Mouse (Mus musculus) right cerebral cortex, postnatal 10 days (tissue): Measurements from ENCODE around the gene Serhl.
A peak's percentile ranks its signal among the peaks of the same experiment; 100 is the strongest.
"Not testable (repeated sequence)": the region's sequence is repeated elsewhere in the genome, so short reads cannot be mapped to it uniquely, and the experiment has no call there.

Experiments used
- DNase-seq, 2 experiments: peaks; one replicate each; pipeline ENCODE4 v3.0.0; 2021; ENCODE audit warnings: low spot score in 2 of 2

Gene Serhl

DNA sequence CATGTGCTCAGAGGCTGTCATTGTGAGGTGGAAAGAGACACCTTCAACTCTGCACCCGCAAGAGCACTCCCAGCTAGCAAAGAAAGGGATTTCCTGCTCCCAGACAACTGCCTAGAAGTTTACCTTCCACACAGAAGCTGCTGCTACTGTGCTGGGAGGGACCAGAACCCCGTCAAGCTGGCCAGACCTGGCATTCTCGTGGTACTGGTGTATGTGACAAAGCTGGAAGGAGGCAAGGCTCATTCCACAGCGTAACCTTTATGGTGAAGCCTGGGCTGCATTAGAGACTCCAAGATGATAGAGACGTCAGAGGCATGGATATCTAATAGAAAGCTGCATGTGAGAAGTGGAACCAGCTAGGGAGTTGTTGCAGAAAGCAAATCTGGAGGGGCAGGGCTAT, 35.3 kb downstream of the Serhl start:
- DNase-seq, result no peak

DNA sequence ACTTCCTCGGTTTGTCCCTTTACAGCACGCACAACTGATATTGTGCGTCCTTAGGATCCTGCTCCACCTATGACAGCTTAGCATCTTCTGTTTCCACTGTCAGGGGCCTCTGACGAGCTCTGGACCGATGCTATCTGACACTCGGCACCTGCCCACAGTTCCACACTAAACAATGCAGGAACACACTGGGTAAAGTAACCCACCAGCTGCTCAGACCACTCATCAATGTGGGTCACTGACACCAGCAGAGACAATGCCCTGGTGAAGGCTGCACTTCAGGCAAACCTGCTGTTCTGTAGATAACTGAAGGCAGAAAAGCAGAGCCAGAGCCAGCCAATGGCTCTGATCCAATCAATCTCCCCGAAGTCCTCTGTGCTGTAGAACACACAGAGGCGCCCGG, 37.3 kb downstream of the Serhl start:
- DNase-seq, result no peak

DNA sequence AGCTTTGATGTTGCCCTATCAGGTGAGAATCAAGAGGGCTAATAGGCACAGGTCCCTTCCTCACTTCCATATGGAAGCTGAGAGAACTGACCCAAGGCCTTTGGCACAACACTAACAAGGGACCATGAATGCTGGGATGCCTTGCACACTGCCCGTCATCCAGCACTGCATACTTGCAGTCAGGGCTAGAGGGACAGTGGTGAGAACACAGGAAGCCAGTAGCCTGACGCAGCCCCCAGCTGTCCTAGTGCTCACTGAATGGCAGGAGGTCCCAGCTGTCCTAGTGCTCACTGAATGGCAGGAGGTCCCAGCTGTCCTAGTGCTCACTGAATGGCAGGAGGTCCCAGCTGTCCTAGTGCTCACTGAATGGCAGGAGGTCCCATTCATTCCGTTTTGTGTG, 37.7 kb downstream of the Serhl start:
- DNase-seq, result not testable (repeated sequence)

DNA sequence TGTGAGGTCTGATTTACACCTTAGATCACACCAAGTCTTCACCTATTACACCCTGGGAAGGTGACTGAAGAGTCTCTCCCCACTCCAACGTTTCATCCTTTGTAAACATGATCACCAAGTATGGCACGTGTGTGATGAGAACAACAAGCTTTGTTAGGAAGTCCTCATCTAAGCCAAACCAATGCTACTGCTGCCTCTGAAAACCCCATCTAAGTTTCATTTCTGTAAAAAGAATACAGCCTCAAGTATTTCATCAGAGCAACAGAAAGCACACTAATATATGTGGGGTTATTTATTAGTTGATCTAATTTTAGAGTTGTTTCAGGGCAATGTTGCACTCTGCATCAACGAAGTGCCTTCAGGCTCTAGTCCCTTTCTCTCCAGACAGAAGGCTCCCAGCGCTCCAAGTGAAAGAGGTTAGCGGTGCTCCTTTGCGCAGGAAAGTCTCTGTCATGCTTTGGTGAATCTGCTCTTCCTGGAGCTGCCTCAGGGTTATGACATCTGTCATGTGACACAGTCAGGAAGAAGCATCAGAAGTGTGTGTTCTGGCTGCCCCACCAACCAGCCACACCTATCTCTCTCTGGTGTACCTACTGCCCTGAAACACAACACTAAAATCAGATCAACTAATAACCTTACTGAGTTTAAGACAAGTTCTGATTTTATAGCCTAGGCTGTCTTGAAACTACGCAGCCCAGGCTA, 40.4 kb downstream of the Serhl start:
- DNase-seq, result no peak

DNA sequence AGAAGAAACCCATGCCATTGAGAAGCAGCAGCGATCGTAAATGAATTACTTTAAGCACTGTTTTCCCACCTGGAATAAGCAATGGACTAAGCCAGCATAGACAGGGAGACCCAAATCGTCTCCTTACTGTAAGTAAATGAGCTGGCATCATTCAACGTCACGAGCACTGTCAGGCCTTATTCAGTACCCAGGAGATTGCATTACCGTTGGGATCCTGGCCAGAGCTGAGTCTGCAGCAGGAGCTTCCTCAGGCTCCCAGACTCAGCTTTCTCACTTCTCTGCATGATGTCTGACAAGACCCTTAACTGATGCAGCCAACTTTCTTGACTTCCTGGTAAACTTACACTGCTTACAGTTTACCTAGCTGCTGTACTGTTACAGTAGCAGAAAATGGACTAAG, 45.4 kb downstream of the Serhl start:
- DNase-seq, result no peak

DNA sequence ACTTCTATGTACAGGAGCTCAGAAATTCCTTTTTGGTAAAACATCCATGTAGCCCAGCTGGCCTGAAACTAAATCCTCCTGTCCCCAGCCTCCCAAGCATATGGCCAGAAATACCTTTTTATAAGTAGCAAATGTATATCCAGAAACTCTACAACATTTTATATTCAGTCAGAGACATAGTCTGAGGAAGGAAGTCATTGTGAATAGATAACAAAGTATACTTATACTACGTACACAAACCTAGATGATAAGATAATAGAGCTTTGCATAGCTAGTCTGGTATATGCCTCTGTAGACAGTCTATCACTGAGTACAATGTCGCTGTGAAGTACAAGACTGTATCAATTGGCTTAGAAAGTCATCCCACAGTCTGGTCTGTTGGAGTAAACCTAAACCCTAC, 46.3 kb downstream of the Serhl start:
- no peak for DNase-seq

DNA sequence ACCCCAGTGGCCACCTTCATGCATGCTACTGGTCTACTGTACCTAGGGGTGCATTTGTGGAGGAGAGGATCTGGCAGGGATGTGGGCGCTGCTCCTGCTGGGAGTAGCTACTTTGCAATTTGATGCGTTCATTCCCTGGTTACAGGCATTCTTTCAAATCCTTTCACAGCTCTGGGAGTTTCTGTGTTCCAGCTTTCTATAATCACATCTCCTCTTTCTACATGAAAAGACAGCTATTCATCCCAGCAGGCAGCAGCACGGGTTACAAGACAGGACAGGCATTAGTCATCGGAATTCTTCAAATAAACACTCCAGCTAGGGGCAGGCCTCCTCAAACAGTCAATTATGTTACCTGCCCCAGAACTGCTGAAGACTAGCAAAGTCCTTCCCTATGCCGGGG, 53.6 kb downstream of the Serhl start:
- DNase-seq, result peak in 1 of 2 experiments; percentile 60

DNA sequence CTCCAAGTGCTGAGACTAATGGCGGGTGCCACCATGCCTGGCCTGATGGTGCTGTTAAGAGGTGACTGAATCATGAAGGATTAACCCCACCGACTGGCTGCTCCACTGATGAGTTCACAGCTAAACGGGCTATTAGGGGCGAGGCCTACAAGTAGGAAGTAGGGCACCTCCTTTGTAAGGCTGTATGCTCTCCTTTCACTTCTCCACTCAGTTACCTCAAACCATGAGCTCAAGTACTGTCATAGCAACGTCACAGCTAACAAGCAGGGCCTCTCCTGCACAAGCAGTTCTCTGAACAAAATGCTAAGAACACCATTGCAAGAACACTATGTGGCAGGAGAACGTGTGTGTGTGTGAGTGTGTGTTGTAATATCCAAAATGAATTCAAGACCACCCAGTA, 56.2 kb downstream of the Serhl start:
- no peak for DNase-seq

DNA sequence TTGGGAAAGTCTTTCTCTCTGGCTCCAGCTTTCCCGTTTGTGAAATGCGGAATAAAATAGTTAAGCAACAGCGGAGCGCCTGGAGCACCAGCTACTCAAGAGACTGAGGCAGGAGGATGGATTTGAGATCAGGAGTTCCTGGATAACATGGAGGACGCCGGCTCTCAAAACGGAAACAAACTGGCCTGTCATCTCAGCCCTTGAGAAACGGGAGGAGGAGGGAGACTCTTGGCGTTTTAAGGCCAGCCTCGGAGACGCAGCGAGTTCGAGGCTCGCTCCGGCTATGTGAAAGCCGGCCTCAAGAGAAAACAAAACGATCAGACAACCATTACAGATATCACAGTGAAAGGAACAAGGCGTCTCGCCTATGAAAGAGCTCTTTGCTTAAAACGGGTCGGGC, 59.1 kb downstream of the Serhl start:
- DNase-seq, result no peak

DNA sequence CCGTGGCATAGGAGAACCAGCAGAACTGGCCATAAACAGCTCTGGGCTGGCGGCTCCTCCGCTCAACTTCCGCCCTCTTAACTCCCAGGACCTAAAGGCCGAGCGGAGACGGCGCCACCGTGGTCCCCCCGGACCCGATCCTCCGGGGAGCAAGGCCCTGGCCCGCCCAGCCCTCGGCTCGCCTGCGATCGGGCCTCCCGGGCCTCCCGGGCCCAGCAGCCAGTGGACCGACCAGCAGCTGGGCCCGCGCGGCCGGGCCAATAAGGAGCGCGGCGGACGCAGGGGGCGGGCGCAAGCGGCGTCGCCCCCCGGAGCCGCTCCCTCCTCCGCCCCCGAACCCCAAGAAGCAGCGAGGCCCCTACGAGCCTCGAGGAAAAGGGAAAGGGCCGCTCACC, 59.5 kb downstream of the Serhl start:
- no peak for DNase-seq

DNA sequence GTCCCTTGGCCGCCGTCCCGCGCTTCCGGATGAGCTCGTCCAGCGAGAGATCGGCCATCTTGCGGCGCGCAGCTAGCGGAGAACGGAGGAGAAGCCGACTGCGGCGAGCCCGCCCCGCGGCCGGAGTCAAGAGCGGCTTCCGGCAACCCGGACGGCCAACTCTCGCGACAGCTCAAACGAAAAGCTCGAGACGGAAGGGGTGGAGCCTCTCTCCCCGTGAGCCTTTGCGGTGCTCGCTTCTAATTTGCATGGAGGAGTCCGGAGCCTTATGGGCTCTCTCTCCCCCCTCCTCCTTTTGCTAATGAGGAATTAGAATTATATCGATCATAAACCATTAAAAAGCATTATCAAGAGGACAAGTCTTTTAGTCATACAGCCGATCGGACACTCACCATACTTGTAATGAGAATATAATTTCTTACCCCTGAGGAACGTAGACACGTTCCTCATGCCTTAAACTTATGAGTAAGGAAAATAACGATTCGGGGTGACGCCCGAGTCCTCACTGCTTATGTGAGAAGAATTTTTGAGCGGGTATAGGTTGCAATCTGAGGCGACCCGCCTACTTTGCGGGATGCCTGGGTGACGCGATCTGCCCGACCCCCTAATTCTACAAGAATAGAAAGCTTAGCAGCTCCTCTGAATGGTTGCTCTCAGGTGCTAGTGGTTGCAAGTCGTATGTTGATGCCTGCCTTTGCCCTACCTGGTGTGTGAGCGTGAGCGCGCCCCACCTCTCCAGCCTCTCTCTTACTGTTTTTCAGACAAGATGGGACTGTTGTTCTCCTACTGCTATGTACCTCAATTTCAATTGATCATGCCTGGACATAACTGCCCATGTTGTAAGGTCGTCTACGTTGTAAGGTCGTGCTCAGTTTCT, 60.1 kb downstream of the Serhl start, which contains the start of gene Poldip3:
Gene Poldip3 (minus strand): TSS at position 189 of the 877 bp plus-strand sequence.
- DNase-seq, result peak; percentile 98 to 99

DNA sequence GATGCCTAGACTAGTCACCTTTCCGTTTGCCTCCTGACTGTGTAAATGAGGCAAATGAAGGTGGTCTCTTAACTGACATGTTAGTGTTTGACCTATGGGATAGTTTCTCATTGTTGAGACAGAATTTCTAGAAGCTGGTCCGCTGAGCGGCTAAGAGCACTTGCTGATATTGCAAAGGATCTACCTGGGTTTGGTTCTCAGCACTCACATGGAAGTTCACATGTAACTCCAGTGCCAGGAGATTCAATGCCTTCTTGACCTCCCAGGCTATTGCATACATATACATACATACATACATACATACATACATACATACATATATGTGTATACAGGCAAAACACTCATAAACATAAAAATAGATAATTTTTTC, 60.8 kb downstream of the Serhl start:
- DNase-seq, result no peak

DNA sequence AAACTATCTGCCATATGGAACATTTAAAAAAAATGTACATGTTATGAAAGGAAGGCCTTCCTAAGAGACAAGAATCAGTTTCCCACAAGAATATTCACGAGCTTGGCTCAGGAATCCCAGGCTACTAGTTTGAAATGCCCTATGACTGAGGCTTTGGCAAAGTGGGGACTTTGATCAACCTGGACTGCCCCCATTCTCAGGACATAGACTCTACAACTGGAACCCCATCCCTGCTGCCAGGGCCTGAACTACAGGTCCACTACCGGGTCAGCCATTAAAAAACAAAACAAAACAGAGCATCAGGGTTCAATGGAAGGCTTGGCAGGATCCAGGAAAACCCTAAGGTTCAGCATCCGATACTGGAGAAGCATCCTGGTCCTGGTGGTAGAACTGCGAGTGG, 61.4 kb downstream of the Serhl start:
- no peak for DNase-seq

DNA sequence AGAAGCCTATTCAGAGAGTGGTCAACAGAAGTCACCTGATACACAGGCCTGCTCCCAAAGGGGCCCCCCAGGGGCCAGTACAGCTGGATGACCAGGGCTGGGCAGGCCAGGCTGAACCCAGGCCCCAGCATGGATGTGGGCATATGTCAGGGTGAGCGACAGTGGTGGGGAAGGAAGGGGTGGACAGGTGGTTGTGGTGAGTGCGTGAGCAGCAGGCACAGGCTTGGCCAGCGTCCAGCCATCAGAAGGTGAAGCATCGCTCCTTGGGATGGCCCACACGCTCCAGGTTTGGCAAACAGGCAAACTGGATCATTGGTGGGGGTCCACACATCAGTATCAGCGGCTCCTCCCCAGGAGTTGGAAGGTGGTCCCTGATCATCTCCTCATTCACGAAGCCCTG, 65.0 kb downstream of the Serhl start:
- no peak for DNase-seq

DNA sequence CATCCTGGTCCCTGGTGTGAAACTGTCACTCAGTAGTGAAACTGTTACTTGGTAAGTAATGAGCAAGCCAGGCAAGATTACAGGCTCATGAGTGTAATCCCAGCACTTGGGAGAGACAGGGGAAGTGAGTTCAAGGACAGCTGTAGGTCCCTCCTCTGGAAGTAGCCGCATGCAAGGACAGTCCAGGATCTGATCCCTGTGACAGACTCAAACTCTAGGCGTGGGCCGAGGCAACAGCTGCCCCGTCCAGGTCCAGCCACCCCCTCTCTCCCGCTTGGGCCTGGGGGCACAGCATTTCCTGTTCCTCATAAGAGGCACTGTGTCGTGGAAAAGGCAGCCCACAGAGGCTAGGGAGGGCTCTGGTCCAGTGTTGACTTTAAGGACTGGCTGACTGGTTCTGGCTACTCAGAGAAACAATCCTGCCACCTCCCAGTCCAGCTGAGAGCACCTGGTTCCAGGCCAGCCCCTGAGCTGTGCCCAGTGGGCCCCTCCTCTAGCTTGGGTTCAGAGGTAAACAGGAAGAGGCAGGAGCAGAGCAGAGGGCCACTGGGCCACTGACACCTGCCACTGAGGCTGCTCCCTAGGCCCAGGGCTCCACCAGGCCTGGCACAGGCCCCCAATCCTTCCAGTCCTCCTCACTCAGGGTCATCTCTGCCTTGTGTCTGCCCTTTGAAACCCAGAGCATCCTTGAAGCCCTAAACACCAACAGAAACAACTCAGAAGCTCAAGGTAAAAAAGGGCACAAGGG, 66.5 kb downstream of the Serhl start:
- DNase-seq, result no peak

DNA sequence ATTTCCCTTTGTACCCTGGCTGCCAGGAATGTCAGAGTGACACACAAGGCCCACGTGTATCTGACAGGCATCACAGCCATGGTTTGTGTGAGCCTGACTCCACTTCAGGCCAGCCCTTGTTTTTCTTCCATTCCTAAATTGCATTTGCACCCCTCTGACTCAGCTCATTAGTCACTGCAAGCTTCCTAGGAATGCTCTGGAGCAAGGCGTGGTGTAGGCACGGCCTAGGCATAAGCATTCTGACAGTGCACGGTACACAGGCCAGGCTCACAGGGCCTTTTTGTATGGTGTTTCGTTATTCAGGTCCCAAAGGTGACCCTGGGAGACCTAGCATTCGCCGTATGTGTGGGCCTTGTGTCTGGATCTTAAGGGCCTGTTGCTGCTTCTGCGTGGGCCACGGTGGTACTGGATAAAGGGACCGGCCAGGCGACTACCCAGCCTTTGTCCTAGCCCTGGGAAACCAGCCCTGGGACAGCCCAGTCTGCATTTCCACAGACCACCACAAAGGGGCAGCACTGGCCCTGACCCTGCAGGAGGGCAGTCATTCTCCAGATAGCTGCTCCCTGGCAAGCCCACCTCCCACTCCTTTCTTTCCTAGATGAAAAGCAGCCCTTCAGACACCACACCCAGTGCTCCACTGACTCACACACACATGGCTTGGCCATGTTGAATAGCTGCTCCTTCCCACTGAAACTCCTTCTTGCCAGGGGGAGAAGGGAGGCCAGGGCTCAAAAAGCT, 67.8 kb downstream of the Serhl start:
- DNase-seq, result no peak

DNA sequence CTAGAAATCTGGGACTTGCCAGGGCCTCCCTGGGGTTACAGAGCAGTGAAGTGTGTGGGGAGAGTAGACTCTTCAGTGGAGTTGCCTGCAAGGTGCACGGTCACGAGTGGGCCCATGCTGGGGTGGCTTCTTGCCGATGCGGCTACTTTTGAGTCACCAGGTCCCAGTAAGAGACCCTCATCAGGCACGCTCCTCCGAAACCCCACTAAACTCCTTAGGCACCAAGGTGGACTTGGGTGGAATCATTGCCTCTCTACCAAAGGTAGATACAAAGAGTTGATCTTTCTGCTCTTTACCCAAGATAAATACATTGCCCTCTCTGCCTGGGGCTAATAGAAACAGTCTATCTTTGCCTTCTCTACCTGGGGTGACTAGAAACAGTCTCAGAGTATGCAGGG, 68.4 kb downstream of the Serhl start:
- no peak for DNase-seq

DNA sequence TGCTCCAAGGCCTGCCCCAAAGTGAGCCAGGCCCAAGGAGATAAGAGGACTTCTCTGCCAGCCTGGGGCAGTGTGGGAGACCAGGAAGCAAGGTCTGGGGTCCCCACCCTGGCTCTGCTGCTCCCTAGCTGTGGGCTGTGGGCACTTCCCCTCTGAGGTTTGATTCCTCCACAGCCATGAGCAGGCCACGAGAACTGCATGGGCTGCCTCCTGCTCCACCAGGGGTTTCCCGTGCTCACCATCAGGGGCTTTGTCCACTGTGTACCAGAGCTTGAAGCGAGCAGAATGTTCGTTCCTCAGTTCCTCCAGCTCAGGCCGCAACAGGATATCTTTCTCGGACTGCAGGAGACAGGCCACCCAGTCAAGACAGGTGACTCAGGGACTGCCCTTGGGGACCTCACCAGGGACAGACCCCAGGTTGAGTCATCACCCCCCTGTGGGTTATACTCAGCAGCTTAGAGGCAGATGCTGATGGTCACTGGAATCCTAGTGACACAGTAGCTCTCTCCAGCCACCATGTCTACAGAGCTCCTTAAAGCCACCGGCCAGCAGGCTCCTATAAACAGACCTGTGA, 69.4 kb downstream of the Serhl start:
- DNase-seq, result peak in 1 of 2 experiments; percentile 33

DNA sequence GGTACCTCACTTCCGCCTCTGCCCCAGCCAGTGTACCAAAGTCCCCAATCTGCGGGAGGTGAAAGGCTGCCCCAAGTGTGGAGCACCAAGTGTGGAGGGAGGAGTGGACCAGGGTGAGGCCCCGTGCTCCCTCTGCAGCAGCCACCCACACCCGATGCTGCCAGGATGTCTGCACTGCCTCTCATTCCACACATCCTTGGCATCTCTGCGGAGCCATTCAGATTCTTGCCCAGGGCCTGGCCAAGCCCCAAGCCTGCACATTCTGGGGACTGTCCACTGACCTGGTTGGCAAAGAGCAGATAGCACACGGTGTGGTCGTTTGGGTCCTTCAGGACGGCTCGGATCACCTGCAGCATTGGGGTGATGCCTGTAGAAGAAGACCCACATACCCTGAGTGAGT, 70.5 kb downstream of the Serhl start:
- DNase-seq, result peak in 1 of 2 experiments; percentile 20

DNA sequence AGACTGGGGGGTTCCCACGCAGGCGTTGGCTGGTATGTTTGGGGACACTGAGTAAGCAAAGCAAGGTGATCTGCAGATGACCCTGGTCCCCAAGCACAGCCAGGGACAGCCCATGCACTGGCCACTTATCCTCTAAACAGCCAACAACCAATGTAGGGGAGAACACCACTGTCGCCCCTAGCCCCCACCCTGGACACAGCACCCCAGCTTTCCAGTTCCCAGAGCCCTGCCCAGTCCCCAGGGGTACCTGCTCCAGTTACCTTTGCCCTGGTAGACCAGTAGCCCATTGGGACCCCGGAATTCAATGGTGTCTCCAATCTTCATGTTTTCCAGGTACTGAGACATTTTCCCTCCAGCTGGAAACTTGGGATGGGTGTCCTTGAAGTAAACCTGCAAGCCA, 71.3 kb downstream of the Serhl start:
- no peak for DNase-seq

DNA sequence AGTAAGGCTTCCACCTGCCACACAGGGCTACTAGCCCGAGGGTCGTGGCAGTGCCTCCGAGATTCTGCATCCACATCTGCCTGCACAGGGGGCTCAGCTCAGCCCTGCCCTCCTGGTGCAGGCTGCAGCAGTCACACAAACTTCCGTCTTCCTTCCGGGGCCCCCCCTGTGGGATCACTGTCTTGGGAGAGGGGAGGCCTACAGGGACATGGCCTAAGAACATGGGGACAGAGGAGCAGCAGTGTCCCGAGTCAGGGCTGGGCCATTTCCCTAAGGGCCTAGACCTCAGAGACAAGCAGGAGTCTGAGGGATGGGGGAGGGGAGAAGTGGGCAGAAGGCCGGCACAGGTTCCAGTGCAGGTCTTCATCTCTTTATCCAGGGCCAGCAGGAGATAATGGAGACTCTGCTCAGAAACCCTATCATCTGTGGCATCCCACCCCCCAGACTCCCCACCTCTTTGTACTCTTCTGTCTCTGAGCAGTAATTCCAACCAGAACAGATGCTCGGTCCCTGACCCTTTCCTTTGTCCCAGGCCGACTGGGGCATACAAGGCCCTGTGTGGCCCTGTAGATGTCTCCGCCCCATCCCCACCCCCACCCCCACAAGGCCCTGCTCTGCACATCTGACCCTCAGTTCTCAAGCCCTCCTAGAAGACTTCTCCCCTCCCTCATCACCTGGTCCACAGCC, 71.9 kb downstream of the Serhl start:
- no peak for DNase-seq
